Comparison of ENCODE assay signal across 9 mouse cellular contexts in genomic region chr3:95959082-95959481, GRCm38 (mm10). TPM values are rescaled to one million over a fixed set of nuclear protein-coding genes. Genes with fewer than 3 reads are reported as not detected.
DNase-seq lines count a peak whose midpoint lies in the region; ATAC-seq lines count a peak whose summit lies in the region.
"Had no signal": no experiment of that assay in that cellular context is flagged by ENCODE, and none has a peak within 500 bp of the region (broad histone marks: within the 10 kb centered on the region; RNA-seq: fewer than 3 reads in every experiment).

No protein-coding gene starts in this region.

- no peak overlapping the region for H3K4me2 ChIP-seq in heart, embryonic 13.5 days

- 0 out of 2 replicates have a peak, but pooled peaks cover 3% of the 10 kb centered on the region for H3K9me3 ChIP-seq in heart, embryonic 13.5 days
- H3K9me3 ChIP-seq in heart, embryonic 10.5 days = no peaks in the 10 kb centered on the region

- no peak overlapping the region for H3K9ac ChIP-seq in heart, embryonic 13.5 days

- peak overlapping the region; percentile 98 for H3K27ac ChIP-seq in heart, embryonic 13.5 days (replicated peaks)
- no peak overlapping the region for H3K27ac ChIP-seq in heart, embryonic 10.5 days
- H3K27ac ChIP-seq: forebrain, embryonic 10.5 days had no signal

- H3K4me3 ChIP-seq in heart, embryonic 13.5 days = no peak overlapping the region
- H3K4me3 ChIP-seq in heart, embryonic 10.5 days = no peak overlapping the region
- H3K4me3 ChIP-seq: forebrain, embryonic 10.5 days had no signal

- H3K4me1 ChIP-seq in heart, embryonic 13.5 days = peaks cover 60% of the 10 kb centered on the region
- peaks cover 43% of the 10 kb centered on the region for H3K4me1 ChIP-seq in heart, embryonic 10.5 days

- H3K27me3 ChIP-seq in heart, embryonic 13.5 days (replicated peaks) = no peaks in the 10 kb centered on the region
- no peaks in the 10 kb centered on the region for H3K27me3 ChIP-seq in heart, embryonic 10.5 days (ENCODE audit: insufficient read depth, poor library complexity, severe bottlenecking)

- no peak for ATAC-seq in heart, embryonic 13.5 days (ENCODE audit: extremely low read depth, insufficient number of reproducible peaks, low FRiP score, low TSS enrichment)
- ATAC-seq in granulocyte monocyte progenitor cell, adult 5-6 weeks (replicated peaks; ENCODE audit: poor library complexity, severe bottlenecking) = peak; percentile 68

- no peak for DNase-seq in heart, embryonic 10.5 days (ENCODE audit: low spot score)
- peak; percentile 20 for DNase-seq in right cerebral cortex, postnatal 4 days
- DNase-seq in right cerebral cortex, adult 18-20 months = no peak
- peak; percentile 61 for DNase-seq in thymus, postnatal 4 days
- DNase-seq in cerebellum, adult 8-10 months = no peak
- no peak for DNase-seq in ovary, postnatal 14 days (ENCODE audit: low spot score)

- WGBS in heart, embryonic 13.5 days = 76% methylated on average over 5 of the region's 5 CpGs
- WGBS in heart, embryonic 10.5 days = 68% methylated on average over 5 of the region's 5 CpGs

- H3K36me3 ChIP-seq in heart, embryonic 13.5 days = no peaks in the 10 kb centered on the region
- no peaks in the 10 kb centered on the region for H3K36me3 ChIP-seq in heart, embryonic 10.5 days
- H3K36me3 ChIP-seq: forebrain, embryonic 10.5 days had no signal

RNA-seq across cellular contexts. Expression of gene Anp32e, which starts 30.0 kb away (rescaled TPM):
- 164 and 182 TPM in 2 replicates for polyA plus RNA-seq in heart, embryonic 13.5 days (2015; fragmentation: Nextera tagmentation; extraction: Ambion mirVana)
- polyA plus RNA-seq in heart, embryonic 10.5 days (2016; fragmentation: Nextera tagmentation; extraction: Ambion mirVana) = 209 and 212 TPM in 2 replicates
- total RNA-seq in granulocyte monocyte progenitor cell, adult 5-6 weeks (2014; fragmentation: Nextera tagmentation) = 159 and 191 TPM in 2 replicates
- total RNA-seq in granulocyte monocyte progenitor cell, adult 5-6 weeks (2017) = 445 and 523 TPM in 2 replicates

RNA-seq across cellular contexts. Expression of gene Plekho1, which starts 36.7 kb away (rescaled TPM):
- polyA plus RNA-seq in heart, embryonic 13.5 days (2015; fragmentation: Nextera tagmentation; extraction: Ambion mirVana) = 59.2 and 64.8 TPM in 2 replicates
- polyA plus RNA-seq in heart, embryonic 10.5 days (2016; fragmentation: Nextera tagmentation; extraction: Ambion mirVana) = 75.1 and 88.2 TPM in 2 replicates
- total RNA-seq in granulocyte monocyte progenitor cell, adult 5-6 weeks (2014; fragmentation: Nextera tagmentation) = 45.7 and 59.7 TPM in 2 replicates
- total RNA-seq in granulocyte monocyte progenitor cell, adult 5-6 weeks (2017) = 30.2 and 31.3 TPM in 2 replicates

RNA-seq across cellular contexts. Expression of gene Car14, which starts 54.6 kb away (rescaled TPM):
- 26.1 and 31.5 TPM in 2 replicates for polyA plus RNA-seq in heart, embryonic 13.5 days (2015; fragmentation: Nextera tagmentation; extraction: Ambion mirVana)
- polyA plus RNA-seq in heart, embryonic 10.5 days (2016; fragmentation: Nextera tagmentation; extraction: Ambion mirVana) = 47.2 and 68.0 TPM in 2 replicates
- total RNA-seq in granulocyte monocyte progenitor cell, adult 5-6 weeks (2014; fragmentation: Nextera tagmentation) = not detected in 2 replicates
- total RNA-seq in granulocyte monocyte progenitor cell, adult 5-6 weeks (2017) = not detected in 2 replicates

Comparison
In these comparisons a context has a peak if more than half of its experiments do, and no peak if none do; other contexts are left out.
1. DNase-seq: peak in right cerebral cortex, postnatal 4 days (single experiment) and thymus, postnatal 4 days (single experiment); none in heart, embryonic 10.5 days (single experiment), right cerebral cortex, adult 18-20 months (single experiment), cerebellum, adult 8-10 months (single experiment) and ovary, postnatal 14 days (single experiment).